Mouse (Mus musculus) liver, embryonic 13.5 days (tissue): ENCODE measurements around the gene Mlh1. TPM values are rescaled to one million over a fixed set of nuclear protein-coding genes. Genes with fewer than 3 reads are reported as not detected.
A peak's percentile ranks its signal among the peaks of the same experiment; 100 is the strongest.

Experiments
- ATAC-seq: fragments of 200-750 bp; cut with Nextera tagmentation; 2 replicates; pipeline ENCODE4 v1.8.0; 2017; ENCODE audit warnings: low read depth, mild to moderate bottlenecking, moderate number of reproducible peaks, moderate library complexity
- DNase-seq: peaks from one replicate; pipeline ENCODE4 v3.0.0; 2022
- H3K27ac ChIP-seq: fragments of 300-500 bp; sonication (generic); 2 replicates; pipeline ENCODE4 v1.5.1; 2015; ENCODE audit warnings: moderate library complexity, mild to moderate bottlenecking, inconsistent platforms
- H3K27me3 ChIP-seq: fragments of 300-500 bp; sonication (generic); 2 replicates; pipeline ENCODE4 v1.6.1; 2015; ENCODE audit warnings: mild to moderate bottlenecking, inconsistent platforms
- H3K36me3 ChIP-seq: fragments of 300-500 bp; sonication (generic); 2 replicates; pipeline ENCODE4 v1.6.1; 2015; ENCODE audit warnings: mild to moderate bottlenecking, inconsistent platforms
- H3K4me1 ChIP-seq: fragments of 300-500 bp; sonication (generic); replicated peaks from 2 replicates; pipeline ENCODE4 v1.6.1; 2015; ENCODE audit warnings: inconsistent platforms
- H3K4me2 ChIP-seq: fragments of 300-500 bp; sonication (generic); 2 replicates; pipeline ENCODE4 v1.6.1; 2015; ENCODE audit warnings: inconsistent platforms, mild to moderate bottlenecking, moderate library complexity
- H3K4me3 ChIP-seq: fragments of 300-500 bp; sonication (generic); replicated peaks from 2 replicates; pipeline ENCODE4 v1.5.1; 2015; ENCODE audit warnings: mild to moderate bottlenecking, inconsistent platforms
- H3K9ac ChIP-seq: fragments of 300-500 bp; sonication (generic); 2 replicates; pipeline ENCODE4 v1.6.1; 2015; ENCODE audit warnings: mild to moderate bottlenecking, inconsistent platforms
- H3K9me3 ChIP-seq: fragments of 300-500 bp; sonication (generic); replicated peaks from 2 replicates; pipeline ENCODE4 v1.6.1; 2016; ENCODE audit warnings: inconsistent platforms
- WGBS: fragments of 180-500 bp; shearing (Covaris S2); methylation state at CpG from one replicate; pipeline ENCODE4 v1.1.7; 2015; ENCODE audit not compliant: insufficient replicate concordance; 5-methylcytosine and 5-hydroxymethylcytosine counted together
- polyA plus RNA-seq: library from polyadenylated mRNA; unstranded; fragments of >200 nt; fragmentation: Nextera tagmentation; extraction: Ambion mirVana; gene quantifications from 2 replicates; pipeline ENCODE4 v1.2.1, GENCODE M21; 2015

The Mlh1 gene
- polyA plus RNA-seq, 1 experiment from 2014 or later = 24.7 TPM

GRCm38 (mm10) chr9:111302196-111302831 is 30.7 kb upstream of the Mlh1 start:
- DNase-seq = no peak
- Histone ChIP-seq H3K9ac (no peak overlapping the region), H3K4me3 (no peak overlapping the region), H3K9me3 (no peaks in the 10 kb centered on the region), H3K36me3 (no peaks in the 10 kb centered on the region), H3K4me2 (no peak overlapping the region), H3K4me1 (no peaks in the 10 kb centered on the region), H3K27ac (no peak overlapping the region), H3K27me3 (no peaks in the 10 kb centered on the region)
- no peak for ATAC-seq
- WGBS = 54% methylated on average over 12 of the region's 12 CpGs

- no peak for DNase-seq
- no peak overlapping the region for H3K4me3 ChIP-seq
- no peaks in the 10 kb centered on the region for H3K4me1 ChIP-seq
- H3K4me2 ChIP-seq = no peak overlapping the region
- H3K9ac ChIP-seq = no peak overlapping the region
- 74% methylated on average over 2 of the region's 2 CpGs for WGBS
- no peaks in the 10 kb centered on the region for H3K36me3 ChIP-seq
- no peaks in the 10 kb centered on the region for H3K9me3 ChIP-seq
- ATAC-seq = no peak
- no peak overlapping the region for H3K27ac ChIP-seq
- no peaks in the 10 kb centered on the region for H3K27me3 ChIP-seq
Measured at GRCm38 (mm10) chr9:111298606-111299005, 27.0 kb upstream of the Mlh1 start.

DNA sequence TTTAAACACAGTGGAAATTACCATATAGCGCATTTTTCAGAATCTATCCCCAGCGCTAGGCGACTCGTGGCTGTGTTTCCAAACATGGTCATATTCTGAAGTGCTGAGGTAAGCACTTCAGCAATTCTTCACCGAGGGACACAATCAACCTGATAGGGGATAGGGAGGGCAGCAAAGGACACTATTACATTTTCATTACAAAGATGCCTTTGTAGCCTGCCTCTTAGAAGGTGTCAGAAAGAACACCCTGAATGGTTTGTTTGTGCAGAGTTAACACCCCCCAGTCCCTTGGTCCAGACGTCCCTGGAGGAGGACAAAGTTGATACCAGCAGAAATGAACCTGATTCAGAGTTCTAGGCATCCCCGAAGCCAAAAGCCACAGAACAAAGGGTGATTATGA is 24.8 kb upstream of the Mlh1 start:
- Histone ChIP-seq H3K9ac (no peak overlapping the region), H3K4me1 (no peaks in the 10 kb centered on the region), H3K4me3 (no peak overlapping the region), H3K27ac (no peak overlapping the region), H3K27me3 (no peaks in the 10 kb centered on the region), H3K9me3 (no peaks in the 10 kb centered on the region), H3K4me2 (no peak overlapping the region), H3K36me3 (no peaks in the 10 kb centered on the region)
- DNase-seq (no peak), ATAC-seq (no peak)
- 64% methylated on average over 7 of the region's 7 CpGs for WGBS

DNA sequence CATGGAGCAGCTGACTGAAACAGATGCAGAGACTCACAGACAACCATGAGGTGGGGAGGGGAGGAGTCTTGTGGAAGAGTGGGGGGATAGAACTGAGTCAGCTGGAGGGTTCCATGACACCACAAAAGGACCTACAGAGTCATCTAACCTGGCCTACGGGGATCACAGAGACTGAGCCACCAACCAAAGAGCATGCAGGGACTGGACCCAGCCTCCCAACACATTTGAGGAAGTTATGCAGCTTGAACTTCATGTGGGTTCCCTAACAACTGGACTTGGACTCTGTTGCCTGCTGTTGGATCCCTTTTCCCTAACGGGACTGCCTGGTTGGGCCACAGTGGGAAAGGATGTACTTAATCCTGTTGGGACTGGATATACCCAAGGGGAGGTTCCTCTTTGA is 23.7 kb upstream of the Mlh1 start:
- Histone ChIP-seq H3K9me3 (no peaks in the 10 kb centered on the region), H3K9ac (no peak overlapping the region), H3K27ac (no peak overlapping the region), H3K4me1 (no peaks in the 10 kb centered on the region), H3K4me3 (no peak overlapping the region), H3K4me2 (no peak overlapping the region), H3K36me3 (no peaks in the 10 kb centered on the region), H3K27me3 (no peaks in the 10 kb centered on the region)
- no peak for DNase-seq
- ATAC-seq = no peak
- WGBS = 41% methylated on average over 2 of the region's 2 CpGs

DNA sequence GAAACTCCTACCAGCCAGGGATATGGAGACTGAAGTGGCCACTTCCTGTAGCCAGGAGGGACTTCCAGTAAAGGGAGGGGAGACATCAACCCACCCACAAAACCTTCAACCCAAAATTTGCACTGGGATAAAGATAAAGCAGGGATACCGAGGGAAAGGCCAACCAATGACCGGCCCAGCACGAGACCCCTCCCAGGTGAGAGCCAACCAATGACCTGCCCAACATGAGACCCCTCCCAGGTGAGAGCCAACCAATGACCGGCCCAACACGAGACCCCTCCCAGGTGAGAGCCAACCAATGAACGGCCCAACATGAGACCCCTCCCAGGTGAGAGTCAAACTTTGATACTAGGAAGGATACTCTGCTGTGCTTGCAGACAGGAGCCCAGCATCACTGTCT is 23.3 kb upstream of the Mlh1 start:
- Histone ChIP-seq H3K27me3 (no peaks in the 10 kb centered on the region), H3K4me1 (0 out of 2 replicates have a peak, but pooled peaks cover 2% of the 10 kb centered on the region), H3K36me3 (no peaks in the 10 kb centered on the region), H3K9me3 (no peaks in the 10 kb centered on the region), H3K4me2 (no peak overlapping the region), H3K27ac (no peak overlapping the region), H3K9ac (no peak overlapping the region), H3K4me3 (no peak overlapping the region)
- WGBS = 74% methylated on average over 6 of the region's 6 CpGs
- no peak for ATAC-seq
- no peak for DNase-seq

- H3K4me2 ChIP-seq = no peak overlapping the region
- no peak for ATAC-seq
Measured at GRCm38 (mm10) chr9:111293234-111293633, 21.6 kb upstream of the Mlh1 start.

DNA sequence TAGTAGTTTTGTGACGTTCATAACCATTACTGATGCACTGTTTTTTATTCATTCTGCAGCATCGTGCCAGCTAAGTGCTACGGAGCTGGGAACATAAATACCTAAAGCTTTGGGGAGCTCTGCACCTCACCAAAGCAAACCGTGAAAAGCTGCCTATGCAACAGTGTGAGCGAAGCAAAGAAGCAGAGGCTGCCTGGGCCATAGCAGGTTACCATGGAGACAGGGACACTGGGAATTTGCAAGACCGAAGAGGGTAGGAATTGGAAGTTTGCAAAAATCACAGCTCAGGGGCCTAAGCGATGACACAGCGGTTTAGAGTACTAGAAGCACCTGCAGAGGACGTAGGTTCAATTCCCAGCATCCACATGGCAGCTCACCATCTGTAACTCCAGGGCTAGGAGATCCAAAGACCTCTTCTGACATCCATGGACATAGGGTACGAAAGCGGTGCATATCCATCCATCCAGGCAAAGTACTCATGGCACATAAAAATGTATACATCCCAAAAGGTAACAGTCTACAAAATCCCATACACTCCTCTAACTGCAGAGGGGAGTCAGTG is 19.0 kb upstream of the Mlh1 start:
- ATAC-seq (no peak), DNase-seq (no peak)
- H3K9ac ChIP-seq = no peak overlapping the region
- no peak overlapping the region for H3K27ac ChIP-seq
- H3K4me3 ChIP-seq = no peak overlapping the region
- H3K4me2 ChIP-seq = no peak overlapping the region
- H3K27me3 ChIP-seq = no peaks in the 10 kb centered on the region
- no peaks in the 10 kb centered on the region for H3K9me3 ChIP-seq
- peaks cover 8% of the 10 kb centered on the region for H3K4me1 ChIP-seq
- WGBS = 71% methylated on average over 11 of the region's 11 CpGs
- no peaks in the 10 kb centered on the region for H3K36me3 ChIP-seq

More at GRCm38 (mm10) chr9:111293234-111293633, 21.6 kb upstream of the Mlh1 start:
- H3K36me3 ChIP-seq = no peaks in the 10 kb centered on the region
- no peak for DNase-seq
- H3K9me3 ChIP-seq = no peaks in the 10 kb centered on the region
- 64% methylated on average over 4 of the region's 4 CpGs for WGBS
- H3K4me3 ChIP-seq = no peak overlapping the region
- H3K4me1 ChIP-seq = peaks cover 8% of the 10 kb centered on the region
- H3K27me3 ChIP-seq = no peaks in the 10 kb centered on the region
- no peak overlapping the region for H3K9ac ChIP-seq
- H3K27ac ChIP-seq = no peak overlapping the region

DNA sequence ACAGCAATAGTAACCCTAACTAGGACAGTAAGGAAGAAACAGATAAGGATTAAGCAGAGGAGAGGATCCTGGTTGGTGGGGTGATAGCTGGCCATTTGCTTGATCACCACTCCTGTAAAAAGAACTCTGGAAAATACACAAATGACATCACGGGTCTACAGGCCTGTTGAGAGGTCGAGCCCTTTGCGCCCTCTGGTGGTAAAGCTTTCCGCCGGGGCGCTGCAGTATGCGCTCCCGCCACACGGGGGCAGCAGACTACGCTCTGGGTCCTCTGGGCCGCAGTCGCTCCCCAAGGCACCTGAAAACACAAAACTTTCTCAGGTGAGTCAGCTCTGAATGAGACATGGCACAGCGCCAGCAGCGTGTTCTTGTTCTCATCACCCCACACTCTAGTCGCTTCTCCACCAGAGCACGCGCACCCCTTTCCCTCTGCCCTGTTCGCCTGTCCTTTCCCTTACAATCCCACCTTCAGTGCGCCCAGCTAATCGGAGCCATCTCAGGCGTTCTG is 18.3 kb upstream of the Mlh1 start:
- Histone ChIP-seq H3K9me3 (no peaks in the 10 kb centered on the region), H3K27ac (peak overlapping the region; percentile 23; the same call in 1 of the 2 replicates), H3K4me2 (peak overlapping the region; percentile 46), H3K27me3 (no peaks in the 10 kb centered on the region), H3K9ac (no peak overlapping the region; the same call in 1 of the 2 replicates), H3K4me1 (peaks cover 8% of the 10 kb centered on the region), H3K4me3 (no peak overlapping the region), H3K36me3 (no peaks in the 10 kb centered on the region)
- peak; percentile 81 for DNase-seq
- WGBS = 16% methylated on average over 21 of the region's 21 CpGs
- ATAC-seq = peak; percentile 70

GRCm38 (mm10) chr9:111289294-111289831 is 17.8 kb upstream of the Mlh1 start:
- Histone ChIP-seq H3K9ac (no peak overlapping the region; the same call in 1 of the 2 replicates), H3K36me3 (no peaks in the 10 kb centered on the region), H3K4me1 (peaks cover 8% of the 10 kb centered on the region), H3K9me3 (no peaks in the 10 kb centered on the region), H3K4me3 (no peak overlapping the region), H3K27me3 (no peaks in the 10 kb centered on the region), H3K27ac (peak overlapping the region; percentile 23; the same call in 1 of the 2 replicates), H3K4me2 (peak overlapping the region; percentile 46)
- ATAC-seq (peak; percentile 52), DNase-seq (no peak)
- WGBS = 51% methylated on average over 9 of the region's 9 CpGs

GRCm38 (mm10) chr9:111287956-111288355 is 16.4 kb upstream of the Mlh1 start:
- 72% methylated on average over 4 of the region's 4 CpGs for WGBS

DNA sequence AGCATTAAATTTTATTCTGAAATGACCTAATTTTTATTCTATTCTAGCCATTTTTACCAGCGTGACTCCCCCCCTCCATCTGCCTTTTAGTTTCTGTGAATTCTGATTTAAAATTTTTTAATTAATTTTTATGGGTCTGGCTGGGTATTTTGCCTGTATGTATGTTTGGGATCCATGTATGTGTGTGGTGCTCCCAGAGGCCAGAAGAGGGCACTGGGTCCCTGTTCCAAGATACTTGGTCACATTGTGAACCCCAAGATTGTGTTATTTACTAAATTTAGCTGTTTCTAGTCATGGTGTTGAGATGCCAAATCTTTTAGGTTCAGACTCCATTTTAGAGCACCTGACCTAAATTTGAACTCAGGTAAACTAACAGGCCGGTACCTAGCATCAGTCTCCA is 14.9 kb upstream of the Mlh1 start:
- no peak for ATAC-seq
- Histone ChIP-seq H3K27me3 (no peaks in the 10 kb centered on the region), H3K9ac (no peak overlapping the region), H3K27ac (no peak overlapping the region), H3K4me2 (no peak overlapping the region), H3K4me3 (no peak overlapping the region), H3K4me1 (peaks cover 8% of the 10 kb centered on the region), H3K9me3 (no peaks in the 10 kb centered on the region), H3K36me3 (no peaks in the 10 kb centered on the region)
- no peak for DNase-seq
- WGBS = 57% methylated on average over 2 of the region's 2 CpGs

More at GRCm38 (mm10) chr9:111287956-111288355, 16.4 kb upstream of the Mlh1 start:
- no peaks in the 10 kb centered on the region for H3K9me3 ChIP-seq
- no peak overlapping the region for H3K9ac ChIP-seq
- H3K4me1 ChIP-seq = peaks cover 8% of the 10 kb centered on the region
- ATAC-seq = no peak
- no peak overlapping the region for H3K4me2 ChIP-seq
- DNase-seq = no peak
- no peak overlapping the region for H3K27ac ChIP-seq
- no peaks in the 10 kb centered on the region for H3K27me3 ChIP-seq
- H3K36me3 ChIP-seq = no peaks in the 10 kb centered on the region
- H3K4me3 ChIP-seq = no peak overlapping the region
